Mouse (Mus musculus): Measurements from ENCODE around the gene Ifi27. TPM values are rescaled to one million over a fixed set of nuclear protein-coding genes. Genes with fewer than 3 reads are reported as not detected.
"Not testable (repeated sequence)": the region's sequence is repeated elsewhere in the genome, so short reads cannot be mapped to it uniquely, and the experiment has no call there.

Gene Ifi27
- polyA plus RNA-seq, 1 experiment from 2014 or later = 9.3 TPM

GRCm38 (mm10) chr12:103476779-103477389 is 42.9 kb downstream of the Ifi27 start:
- H3K36me3 ChIP-seq = no peaks in the 10 kb centered on the region
- no peak overlapping the region for H3K27ac ChIP-seq
- H3K4me2 ChIP-seq = no peak overlapping the region
- no peak overlapping the region for H3K4me3 ChIP-seq
- no peak for ATAC-seq (ENCODE audit: low FRiP score)
- H3K9me3 ChIP-seq = no peaks in the 10 kb centered on the region
- H3K27me3 ChIP-seq = no peaks in the 10 kb centered on the region
- 84% methylated on average over 1 of the region's 1 CpGs for WGBS
- no peak overlapping the region for H3K9ac ChIP-seq
- no peaks in the 10 kb centered on the region for H3K4me1 ChIP-seq (replicated peaks)

DNA sequence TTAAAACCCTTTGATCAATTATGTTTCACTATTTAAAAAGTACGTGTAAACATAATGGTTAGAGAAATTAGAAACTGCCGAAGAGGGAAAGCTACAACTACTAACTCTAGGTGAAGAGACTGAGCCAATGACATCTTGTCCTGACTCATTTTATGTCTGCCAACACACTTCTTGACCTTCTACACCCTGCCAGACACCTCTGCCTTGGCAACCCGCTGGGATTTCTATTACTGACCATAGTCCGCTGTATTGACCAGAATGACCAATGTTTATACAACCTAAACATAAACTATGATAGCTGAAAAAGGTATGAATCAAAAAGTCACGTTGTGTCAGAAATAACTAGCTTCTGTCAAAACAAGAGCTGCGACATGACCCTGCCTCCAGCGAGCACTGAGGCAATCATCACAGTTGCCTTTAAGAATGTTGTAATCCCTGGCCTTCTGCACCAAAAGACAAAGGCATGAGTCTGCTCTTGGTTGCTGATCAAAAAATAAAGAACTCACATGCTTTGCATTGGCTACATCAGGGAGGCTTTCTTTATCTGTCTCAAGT is 43.5 kb downstream of the Ifi27 start:
- Histone ChIP-seq H3K9me3 (no peaks in the 10 kb centered on the region), H3K27ac (no peak overlapping the region), H3K27me3 (no peaks in the 10 kb centered on the region), H3K9ac (no peak overlapping the region), H3K4me1 (replicated peaks) (no peaks in the 10 kb centered on the region), H3K4me3 (no peak overlapping the region), H3K4me2 (no peak overlapping the region), H3K36me3 (no peaks in the 10 kb centered on the region)
- WGBS = 81% methylated on average over 7 of the region's 7 CpGs
- ATAC-seq (ENCODE audit: low FRiP score) = no peak

- no peak overlapping the region for H3K27ac ChIP-seq
- H3K9ac ChIP-seq = no peak overlapping the region
- H3K4me2 ChIP-seq = no peak overlapping the region
- H3K9me3 ChIP-seq = no peaks in the 10 kb centered on the region
- no peaks in the 10 kb centered on the region; the same call in 1 of the 2 replicates for H3K27me3 ChIP-seq
- H3K36me3 ChIP-seq = no peaks in the 10 kb centered on the region
- ATAC-seq (ENCODE audit: low FRiP score) = no peak
- 87% methylated on average over 5 of the region's 5 CpGs for WGBS
- no peaks in the 10 kb centered on the region for H3K4me1 ChIP-seq (replicated peaks)
- H3K4me3 ChIP-seq = no peak overlapping the region
Measured at GRCm38 (mm10) chr12:103481671-103482070, 47.7 kb downstream of the Ifi27 start.

GRCm38 (mm10) chr12:103482781-103483180 is 48.8 kb downstream of the Ifi27 start:
- Histone ChIP-seq H3K27ac (no peak overlapping the region), H3K4me3 (no peak overlapping the region), H3K9ac (no peak overlapping the region), H3K4me2 (no peak overlapping the region), H3K27me3 (no peaks in the 10 kb centered on the region; the same call in 1 of the 2 replicates), H3K4me1 (replicated peaks) (no peaks in the 10 kb centered on the region), H3K9me3 (no peaks in the 10 kb centered on the region), H3K36me3 (no peaks in the 10 kb centered on the region)
- no peak for ATAC-seq (ENCODE audit: low FRiP score)
- 88% methylated on average over 2 of the region's 2 CpGs for whole genome bisulfite sequencing

DNA sequence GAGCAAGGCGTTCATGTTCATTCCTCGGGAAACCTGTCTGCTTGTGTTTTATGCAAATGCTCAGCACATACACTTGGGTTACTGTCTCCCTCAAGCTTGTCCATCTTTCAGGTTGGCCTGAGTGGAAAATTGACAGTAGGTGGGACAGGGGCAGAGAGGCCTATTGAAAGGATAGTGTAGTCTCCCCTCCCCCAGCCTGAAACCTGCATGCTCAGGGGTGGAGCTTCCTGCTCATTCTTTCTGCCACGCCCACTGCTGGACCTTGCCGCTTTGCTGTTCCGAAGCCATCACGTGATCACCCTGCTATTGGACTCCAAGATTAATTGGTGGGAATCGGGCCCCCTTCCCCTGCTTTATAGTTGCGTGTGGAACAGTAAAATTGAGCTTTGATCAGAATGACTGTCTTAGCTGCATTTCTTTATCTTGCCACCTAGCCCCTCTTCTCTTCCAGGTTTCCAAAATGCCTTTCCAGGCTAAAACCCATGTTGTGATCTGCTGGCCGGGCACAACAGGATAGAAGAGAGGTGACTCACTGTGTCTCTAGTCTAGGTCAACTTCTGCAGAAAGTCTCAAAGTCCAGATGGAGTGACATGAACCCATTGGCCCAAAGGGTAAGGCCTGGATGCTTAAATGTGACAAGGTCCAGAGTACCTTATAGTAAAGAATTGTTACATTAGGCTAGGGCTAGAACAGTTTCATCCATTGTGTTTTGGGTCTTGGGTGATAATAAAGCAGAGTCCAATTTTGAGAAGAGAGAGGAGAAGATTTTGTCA is 50.4 kb downstream of the Ifi27 start:
- not testable (repeated sequence) for H3K4me1 ChIP-seq (replicated peaks); ATAC-seq (ENCODE audit: low FRiP score); H3K4me3 ChIP-seq; H3K36me3 ChIP-seq; H3K4me2 ChIP-seq; H3K9me3 ChIP-seq; H3K9ac ChIP-seq; H3K27me3 ChIP-seq; H3K27ac ChIP-seq
- 71% methylated on average over 9 of the region's 9 CpGs for WGBS

- no peak for ATAC-seq (ENCODE audit: low FRiP score)
- Histone ChIP-seq H3K36me3 (no peaks in the 10 kb centered on the region), H3K4me3 (no peak overlapping the region), H3K27ac (no peak overlapping the region), H3K27me3 (no peaks in the 10 kb centered on the region; the same call in 1 of the 2 replicates), H3K9ac (no peak overlapping the region), H3K9me3 (no peaks in the 10 kb centered on the region), H3K4me2 (no peak overlapping the region), H3K4me1 (replicated peaks) (no peaks in the 10 kb centered on the region)
- 96% methylated on average over 1 of the region's 1 CpGs for WGBS
Measured at GRCm38 (mm10) chr12:103486726-103487125, 52.7 kb downstream of the Ifi27 start.

- WGBS = 79% methylated on average over 4 of the region's 4 CpGs
- Histone ChIP-seq H3K36me3 (no peaks in the 10 kb centered on the region), H3K4me3 (no peak overlapping the region), H3K27ac (no peak overlapping the region), H3K27me3 (no peaks in the 10 kb centered on the region; the same call in 1 of the 2 replicates), H3K4me2 (no peak overlapping the region), H3K9me3 (no peaks in the 10 kb centered on the region), H3K4me1 (replicated peaks) (no peaks in the 10 kb centered on the region), H3K9ac (no peak overlapping the region)
- ATAC-seq (ENCODE audit: low FRiP score) = no peak
Measured at GRCm38 (mm10) chr12:103487276-103487675, 53.3 kb downstream of the Ifi27 start.

- H3K4me3 ChIP-seq = no peak overlapping the region
- no peak overlapping the region for H3K4me2 ChIP-seq
- WGBS = 83% methylated on average over 2 of the region's 2 CpGs
- no peaks in the 10 kb centered on the region for H3K4me1 ChIP-seq (replicated peaks)
- H3K27me3 ChIP-seq = no peaks in the 10 kb centered on the region; the same call in 1 of the 2 replicates
- no peaks in the 10 kb centered on the region for H3K9me3 ChIP-seq
- no peak overlapping the region for H3K27ac ChIP-seq
- no peak overlapping the region for H3K9ac ChIP-seq
- no peak for ATAC-seq (ENCODE audit: low FRiP score)
- no peaks in the 10 kb centered on the region for H3K36me3 ChIP-seq
Measured at GRCm38 (mm10) chr12:103487750-103488149, 53.7 kb downstream of the Ifi27 start.

Other genes with a start within 250 kb of the Ifi27 start
- gene Prima1, start 192.1 kb upstream of the Ifi27 start, polyA plus RNA-seq (2015; fragmentation: Nextera tagmentation; extraction: Ambion mirVana) = 1.3 and 1.7 TPM in 2 replicates
- 9.0 and 10.4 TPM in 2 replicates for gene Fam181a, start 123.2 kb upstream of the Ifi27 start, polyA plus RNA-seq (2015; fragmentation: Nextera tagmentation; extraction: Ambion mirVana)
- 1.00 and 1.0 TPM in 2 replicates for gene Asb2, start 78.2 kb upstream of the Ifi27 start, polyA plus RNA-seq (2015; fragmentation: Nextera tagmentation; extraction: Ambion mirVana)
- gene Otub2, start 45.5 kb upstream of the Ifi27 start, polyA plus RNA-seq (2015; fragmentation: Nextera tagmentation; extraction: Ambion mirVana) = 20.2 and 21.5 TPM in 2 replicates
- gene 9330161L09Rik, start 26.4 kb upstream of the Ifi27 start, polyA plus RNA-seq (2015; fragmentation: Nextera tagmentation; extraction: Ambion mirVana) = 0.78 and 0.92 TPM in 2 replicates
- gene Ddx24, start 8.4 kb upstream of the Ifi27 start, polyA plus RNA-seq (2015; fragmentation: Nextera tagmentation; extraction: Ambion mirVana) = 173 and 174 TPM in 2 replicates
- 4.2 and 4.6 TPM in 2 replicates for gene Ifi27l2a, start 9.5 kb downstream of the Ifi27 start, polyA plus RNA-seq (2015; fragmentation: Nextera tagmentation; extraction: Ambion mirVana)
- not detected in 2 replicates for gene Ifi27l2b, start 23.0 kb downstream of the Ifi27 start, polyA plus RNA-seq (2015; fragmentation: Nextera tagmentation; extraction: Ambion mirVana)
- gene Ppp4r4, start 98.1 kb downstream of the Ifi27 start, polyA plus RNA-seq (2015; fragmentation: Nextera tagmentation; extraction: Ambion mirVana) = 2.5 and 3.0 TPM in 2 replicates
- gene Serpina10, start 197.2 kb downstream of the Ifi27 start, polyA plus RNA-seq (2015; fragmentation: Nextera tagmentation; extraction: Ambion mirVana) = not detected in 2 replicates
- 0.48 TPM in 1 of 2 replicates, not detected in the other for gene Serpina6, start 223.0 kb downstream of the Ifi27 start, polyA plus RNA-seq (2015; fragmentation: Nextera tagmentation; extraction: Ambion mirVana)
- not detected in 2 replicates for gene Serpina16, start 241.9 kb downstream of the Ifi27 start, polyA plus RNA-seq (2015; fragmentation: Nextera tagmentation; extraction: Ambion mirVana)